Mouse (Mus musculus) bone marrow, adult 2 months (tissue): ENCODE measurements around the gene Shcbp1. TPM values are rescaled to one million over a fixed set of nuclear protein-coding genes. Genes with fewer than 3 reads are reported as not detected.
A peak's percentile ranks its signal among the peaks of the same experiment; 100 is the strongest.
"Not testable (repeated sequence)": the region's sequence is repeated elsewhere in the genome, so short reads cannot be mapped to it uniquely, and the experiment has no call there.

Source experiments
- H3K27ac ChIP-seq: fragments of 200-500 bp; 2 replicates; pipeline ENCODE4 v1.5.1; 2012; ENCODE audit warnings: low read depth, mild to moderate bottlenecking, control low read depth, inconsistent platforms, low read length; ENCODE audit not compliant: control insufficient read depth, poor library complexity, insufficient read depth
- H3K4me1 ChIP-seq: fragments of 200-500 bp; 2 replicates; pipeline ENCODE4 v1.6.1; 2011; ENCODE audit warnings: low read length; ENCODE audit not compliant: control insufficient read depth, insufficient read depth
- H3K4me3 ChIP-seq: fragments of 200-500 bp; replicated peaks from 2 replicates; pipeline ENCODE3; 2011; ENCODE audit warnings: mild to moderate bottlenecking, low read depth, low read length, control low read depth; ENCODE audit not compliant: control insufficient read depth
- CTCF ChIP-seq: fragments of 200-500 bp; IDR thresholded peaks from 2 replicates; pipeline ENCODE4 v1.5.1; 2011; ENCODE audit warnings: low read length, control low read depth; ENCODE audit not compliant: control insufficient read depth, insufficient read depth
- POLR2A ChIP-seq: fragments of 200-500 bp; IDR thresholded peaks from 2 replicates; pipeline ENCODE4 v1.6.1; 2011; ENCODE audit warnings: low read depth, mild to moderate bottlenecking, control low read depth, low read length, borderline replicate concordance; ENCODE audit not compliant: control insufficient read depth
- WGBS: fragments of 180-500 bp; shearing (Covaris S2); methylation state at CpG from one replicate; pipeline ENCODE4 v1.1.7; 2018; 5-methylcytosine and 5-hydroxymethylcytosine counted together
- polyA plus RNA-seq: library from polyadenylated mRNA; stranded (reverse); fragments of >200 nt; gene quantifications from 2 replicates; pipeline ENCODE4 v1.2.4, GENCODE M21; 2011; ENCODE audit warnings: low replicate concordance; ENCODE audit not compliant: missing spikeins, insufficient read depth, insufficient read length

The Shcbp1 gene
- polyA plus RNA-seq, result 16.4 and 20.7 TPM in 2 replicates

DNA sequence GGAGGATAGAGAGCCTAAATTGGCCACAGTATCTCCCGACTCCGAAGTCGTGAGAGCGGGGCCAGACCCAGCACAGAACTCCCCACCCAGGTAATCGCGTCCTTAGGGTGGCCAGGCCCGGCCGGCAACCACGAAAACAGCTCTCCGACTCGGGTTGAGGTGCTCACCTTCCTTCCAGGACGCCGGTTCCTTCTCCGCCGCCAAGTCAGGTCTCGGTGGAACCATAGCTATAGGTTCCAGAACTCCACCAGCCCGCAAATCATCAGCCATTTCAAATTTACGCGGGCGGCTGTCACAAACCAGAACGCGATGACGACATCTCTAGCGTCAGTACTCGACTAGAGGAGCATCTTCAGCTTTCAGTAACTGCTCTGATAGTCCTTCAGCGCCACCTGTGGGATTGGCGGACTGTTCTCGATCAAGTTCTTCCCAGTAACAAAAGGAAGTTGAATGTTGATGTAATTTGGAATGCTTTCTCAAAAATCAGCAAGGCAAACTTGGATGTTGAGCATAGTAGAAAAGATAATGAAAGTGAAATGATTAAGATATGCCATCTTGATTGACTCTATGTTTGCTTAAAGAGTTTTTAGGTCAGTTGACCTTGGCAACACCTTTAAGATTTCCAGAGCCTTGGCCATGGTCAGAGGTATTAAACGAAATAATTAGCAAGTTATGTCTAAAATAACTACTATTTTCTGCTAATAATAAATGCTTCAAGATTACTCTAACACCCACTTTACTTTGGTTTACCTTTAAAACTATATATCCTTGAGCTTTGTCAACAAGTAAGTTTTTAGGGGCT, at the start of gene Shcbp1:
TSS of gene Shcbp1 (minus strand) at position 314 of the 802 bp plus-strand sequence.
- 4% methylated on average over 29 of the region's 29 CpGs for WGBS
- Histone ChIP-seq H3K4me3 (peak within 1 kb of the TSS; percentile 73), H3K4me1 (peaks cover 2% of the 10 kb centered on the region; the same call in 1 of the 2 replicates), H3K27ac (peak within 1 kb of the TSS; percentile 3; the same call in 1 of the 2 replicates)
- TF ChIP-seq CTCF (peak; percentile 72), POLR2A (no peak)

DNA sequence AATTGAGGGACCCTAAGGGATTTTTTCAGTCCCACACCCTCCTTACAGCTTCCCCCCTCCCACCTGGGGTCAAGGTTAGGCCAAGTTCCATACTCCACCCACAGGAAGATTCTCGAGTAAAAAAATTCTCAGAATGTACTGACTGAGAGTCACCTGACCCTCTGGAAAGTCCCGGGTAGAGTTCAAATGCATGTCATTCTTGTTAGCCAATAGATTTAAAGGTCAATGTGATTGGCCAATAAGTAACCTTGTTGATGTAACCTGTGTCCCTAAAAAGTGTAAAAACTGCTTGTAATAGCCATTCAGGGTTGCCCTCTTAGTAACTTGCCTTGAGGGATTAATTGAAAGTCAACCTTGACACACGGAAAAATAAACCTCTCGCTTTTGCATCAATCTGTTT, 29.5 kb upstream of the Shcbp1 start:
- Histone ChIP-seq H3K4me1 (no peaks in the 10 kb centered on the region), H3K27ac (no peak overlapping the region), H3K4me3 (no peak overlapping the region)
- TF ChIP-seq POLR2A, result no peak
- no peak for TF ChIP-seq CTCF
- 80% methylated on average over 4 of the region's 4 CpGs for WGBS

DNA sequence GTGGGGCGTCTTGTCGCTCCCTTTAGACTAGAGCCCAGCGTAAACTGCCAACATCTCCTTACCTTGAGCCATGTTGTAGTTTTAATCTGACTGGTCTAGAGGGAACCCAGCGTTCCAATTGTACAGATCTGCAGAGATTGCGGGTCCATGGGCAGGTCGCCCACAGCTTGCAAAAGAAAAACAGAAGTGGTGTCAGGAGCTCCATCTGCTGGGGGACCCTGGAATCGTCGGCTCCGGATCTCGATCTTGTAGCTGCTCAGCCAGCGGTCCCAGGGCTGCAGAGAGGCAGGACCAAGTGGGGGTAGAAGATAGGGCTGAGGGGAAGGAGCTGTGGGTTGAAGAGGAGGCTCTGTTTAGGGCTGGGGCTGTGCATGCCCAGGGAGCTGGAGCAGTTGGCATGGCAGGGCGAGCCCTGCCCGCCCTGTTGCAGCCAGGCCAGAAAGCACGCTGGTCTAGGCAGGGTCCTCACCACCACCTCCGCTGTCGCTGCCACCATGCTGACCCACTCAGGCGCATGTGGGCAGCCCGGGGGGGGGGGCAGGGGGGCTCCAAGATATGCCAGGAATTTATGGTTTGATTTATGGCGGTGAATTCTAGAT, 21.3 kb upstream of the Shcbp1 start:
- TF ChIP-seq CTCF, result peak; percentile 45; the same call in 1 of the 2 replicates
- TF ChIP-seq POLR2A, result no peak
- Histone ChIP-seq H3K27ac (no peak overlapping the region), H3K4me3 (no peak overlapping the region), H3K4me1 (no peaks in the 10 kb centered on the region)
- WGBS, result 51% methylated on average over 19 of the region's 19 CpGs

DNA sequence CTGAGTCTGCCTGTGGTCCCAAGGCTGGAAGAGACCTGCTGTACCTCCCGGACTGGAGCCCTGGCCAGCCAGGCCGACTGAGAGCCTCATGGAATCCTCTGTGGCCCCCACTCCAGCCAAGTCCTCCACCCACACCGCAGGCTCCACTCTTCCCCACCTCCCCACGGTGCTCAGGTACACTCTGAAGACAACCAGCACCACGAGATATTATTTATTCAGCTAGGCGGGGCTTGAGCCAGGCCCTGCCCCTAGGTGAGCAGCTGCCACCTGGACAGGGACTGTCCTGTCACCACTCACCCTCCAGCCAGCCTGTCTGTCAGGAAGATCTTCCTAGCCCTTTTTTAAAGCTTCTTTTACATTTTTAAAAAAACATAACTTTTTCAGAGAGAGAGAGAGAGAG, 1.1 kb downstream of the Shcbp1 start:
- TF ChIP-seq CTCF (no peak), POLR2A (no peak)
- H3K27ac ChIP-seq, result no peak overlapping the region
- WGBS, result 65% methylated on average over 6 of the region's 6 CpGs
- H3K4me1 ChIP-seq, result peaks cover 2% of the 10 kb centered on the region; the same call in 1 of the 2 replicates
- H3K4me3 ChIP-seq, result peak overlapping the region; percentile 50

DNA sequence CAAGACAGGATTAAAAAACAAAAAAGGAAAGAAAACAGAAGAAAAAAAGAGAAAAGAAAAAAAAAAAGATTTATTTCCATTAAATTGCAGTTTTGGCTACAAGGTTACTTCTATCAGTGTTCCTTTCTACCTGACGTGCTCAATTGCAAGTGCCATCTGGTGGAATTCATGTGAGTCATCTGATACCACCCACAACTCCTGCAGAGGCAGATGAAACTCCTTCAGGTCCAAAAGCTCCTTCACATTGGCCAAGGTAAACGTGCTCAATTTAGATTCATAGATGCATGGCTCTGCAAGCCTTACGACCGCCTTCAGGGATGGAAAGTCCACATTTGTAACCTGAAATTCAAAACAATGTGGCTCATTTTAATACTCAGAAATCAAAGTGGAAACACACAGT, 14.6 kb downstream of the Shcbp1 start:
- no peak for TF ChIP-seq POLR2A
- no peak for TF ChIP-seq CTCF

DNA sequence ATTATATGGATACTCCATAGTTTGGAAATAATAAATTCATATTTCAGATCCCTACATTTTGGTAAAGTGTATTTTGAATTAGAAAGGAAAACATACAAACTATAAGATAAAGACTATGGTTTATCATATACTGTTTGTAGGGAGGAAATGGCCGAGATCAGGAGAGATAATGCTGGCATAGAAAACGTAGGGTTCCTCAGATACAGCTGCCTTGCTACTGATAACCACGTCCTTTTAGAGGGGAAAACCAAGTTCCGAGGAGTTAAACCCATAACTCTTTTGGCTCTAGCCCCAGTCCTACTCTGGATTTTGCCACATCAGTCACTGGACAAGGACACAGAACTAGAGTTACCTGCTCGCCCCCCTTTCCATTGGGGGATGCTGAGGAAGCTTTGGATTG, 26.3 kb downstream of the Shcbp1 start:
- Histone ChIP-seq H3K27ac (no peak overlapping the region), H3K4me1 (no peaks in the 10 kb centered on the region), H3K4me3 (no peak overlapping the region)
- WGBS, result 60% methylated on average over 5 of the region's 5 CpGs
- TF ChIP-seq CTCF, result no peak
- no peak for TF ChIP-seq POLR2A

More for the DNA sequence above, 14.6 kb downstream of the Shcbp1 start:
- 96% methylated on average over 4 of the region's 4 CpGs for WGBS
- Histone ChIP-seq H3K4me3 (no peak overlapping the region), H3K27ac (no peak overlapping the region), H3K4me1 (no peaks in the 10 kb centered on the region)

DNA sequence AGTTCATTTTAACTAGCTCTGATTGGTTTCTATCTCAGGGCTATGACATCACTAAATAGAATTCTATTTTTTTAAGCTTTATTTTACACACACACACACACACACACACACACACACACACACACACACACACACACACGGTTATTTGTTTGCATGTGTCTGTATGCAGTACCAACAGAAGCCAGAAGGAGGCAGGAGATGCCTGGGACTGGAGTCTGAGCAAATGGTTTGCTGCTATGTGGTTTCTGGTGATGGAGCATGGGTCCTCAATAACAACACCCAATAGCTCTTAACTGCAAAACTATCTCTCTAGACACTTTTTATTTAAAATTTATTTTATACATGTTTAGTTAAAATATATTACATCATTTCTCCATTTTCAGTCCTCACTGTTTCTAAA, 48.4 kb downstream of the Shcbp1 start:
- 47% methylated on average over 1 of the region's 1 CpGs for WGBS

DNA sequence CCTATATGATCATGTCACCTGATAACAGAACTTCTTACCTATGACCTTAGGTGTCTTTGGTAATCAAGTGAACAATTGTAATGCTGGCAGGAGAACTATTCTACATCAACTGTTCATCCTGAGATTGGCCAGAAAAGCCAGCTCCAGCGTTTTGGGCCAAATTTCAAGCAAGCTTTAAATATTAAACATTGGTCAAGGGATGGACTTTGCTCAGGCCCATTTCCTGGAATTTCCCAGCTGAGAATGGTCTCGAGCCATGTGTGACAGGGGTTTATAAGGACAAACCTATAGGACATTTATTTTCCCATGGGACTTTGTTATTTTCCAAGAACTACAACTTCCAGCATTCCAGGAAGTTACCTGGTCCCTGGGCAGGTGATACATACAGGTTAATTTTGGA, 63.8 kb downstream of the Shcbp1 start:
- H3K4me1 ChIP-seq, result no peaks in the 10 kb centered on the region
- no peak overlapping the region for H3K27ac ChIP-seq
- H3K4me3 ChIP-seq, result no peak overlapping the region
- TF ChIP-seq POLR2A, result no peak
- TF ChIP-seq CTCF, result no peak
- WGBS, result 42% methylated on average over 2 of the region's 2 CpGs

More for the DNA sequence above, 48.4 kb downstream of the Shcbp1 start:
- no peak overlapping the region for H3K27ac ChIP-seq
- no peaks in the 10 kb centered on the region for H3K4me1 ChIP-seq
- H3K4me3 ChIP-seq, result no peak overlapping the region
- TF ChIP-seq CTCF (peak; percentile 18; the same call in 1 of the 2 replicates), POLR2A (no peak)

DNA sequence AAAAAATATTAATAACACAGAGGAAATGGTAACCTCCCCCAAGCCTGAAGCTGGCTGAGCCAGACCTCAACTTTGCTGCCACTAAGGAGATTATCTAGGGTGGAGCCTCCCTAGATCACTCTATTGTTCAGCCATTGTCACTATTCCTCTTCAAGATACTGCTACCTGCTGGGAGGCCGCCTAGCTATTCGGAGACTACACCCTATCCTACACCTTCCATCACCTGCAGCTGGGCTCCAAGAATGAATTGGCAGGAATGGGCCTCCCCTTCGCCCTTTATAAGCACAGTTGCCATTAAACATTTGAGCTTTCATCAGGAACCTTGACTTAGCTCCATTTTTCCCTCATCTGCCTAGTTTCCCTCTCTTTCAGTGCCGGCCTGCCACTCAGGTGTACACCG, 71.0 kb downstream of the Shcbp1 start:
- H3K4me3 ChIP-seq, H3K27ac ChIP-seq, H3K4me1 ChIP-seq: not testable (repeated sequence)
- WGBS, result 70% methylated on average over 5 of the region's 5 CpGs

DNA sequence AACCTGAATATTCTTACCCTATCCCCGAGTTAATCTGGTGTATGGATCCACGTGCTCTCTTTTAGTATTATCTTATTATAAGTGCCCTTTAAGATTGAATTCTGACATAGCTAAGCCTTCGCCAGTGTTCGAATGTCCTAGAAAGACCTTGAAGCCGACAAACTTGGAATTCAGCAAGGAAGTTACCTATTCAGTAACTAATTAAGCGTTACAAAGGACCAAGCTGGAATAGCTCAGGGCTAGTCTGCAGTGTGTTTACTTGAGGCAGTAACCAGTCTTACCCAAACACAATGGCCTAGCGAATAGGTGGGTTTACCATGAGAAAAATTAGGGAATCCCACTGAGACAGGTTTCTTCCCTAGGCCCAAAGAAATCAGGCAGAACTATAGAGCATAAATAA, 71.5 kb downstream of the Shcbp1 start:
- H3K4me1 ChIP-seq, H3K27ac ChIP-seq, H3K4me3 ChIP-seq: not testable (repeated sequence)
- 77% methylated on average over 7 of the region's 7 CpGs for WGBS
